Mouse (Mus musculus) MEL (cell line): ENCODE measurements around the gene Ada. TPM values are rescaled to one million over a fixed set of nuclear protein-coding genes. Genes with fewer than 3 reads are reported as not detected.

Experiments
- DNase-seq: peaks from one replicate; pipeline ENCODE4 v3.0.0; 2011; ENCODE audit warnings: low read depth, low spot score
- H3K27ac ChIP-seq: 2 replicates; pipeline ENCODE4 v1.5.1; 2012; ENCODE audit warnings: low read depth, mild to moderate bottlenecking, control low read depth, low read length, moderate library complexity; ENCODE audit not compliant: control insufficient read depth
- H3K27me3 ChIP-seq, 2 experiments: fragments of 150-350 bp in 1 of 2; sonication (generic) in 1 of 2; 2 replicates each; pipeline ENCODE4 v1.6.1; 2012; ENCODE audit warnings: low read length in 2 of 2, mild to moderate bottlenecking in 2 of 2, improper control_type of control experiment in 1 of 2, moderate library complexity in 1 of 2; ENCODE audit not compliant: insufficient read depth in 2 of 2, control insufficient read depth in 1 of 2
- H3K36me3 ChIP-seq, 2 experiments: 2 replicates each; pipeline ENCODE4 v1.6.1; 2012 to 2014; ENCODE audit warnings: low read length in 2 of 2, improper control_type of control experiment in 1 of 2, inconsistent platforms in 1 of 2, mild to moderate bottlenecking in 1 of 2; ENCODE audit not compliant: insufficient read depth in 2 of 2, control insufficient read depth in 1 of 2
- H3K4me1 ChIP-seq, 2 experiments: fragments of 150-350 bp in 1 of 2; sonication (generic) in 1 of 2; 2 replicates each; pipeline ENCODE4 v1.6.1; 2012; ENCODE audit warnings: low read length in 2 of 2, improper control_type of control experiment in 1 of 2, mild to moderate bottlenecking in 1 of 2; ENCODE audit not compliant: insufficient read depth in 2 of 2, control insufficient read depth in 1 of 2
- H3K4me3 ChIP-seq, 2 experiments: fragments of 150-350 bp in 1 of 2; sonication (generic) in 1 of 2; 2 replicates each; pipeline ENCODE4 v1.5.1; 2012; ENCODE audit warnings: low read depth in 2 of 2, low read length in 2 of 2, mild to moderate bottlenecking in 2 of 2, moderate library complexity in 2 of 2, control low read depth in 1 of 2, improper control_type of control experiment in 1 of 2; ENCODE audit not compliant: control insufficient read depth in 1 of 2, insufficient read depth in 1 of 2
- H3K79me2 ChIP-seq: 2 replicates; pipeline ENCODE4 v1.6.1; 2012; ENCODE audit warnings: mild to moderate bottlenecking, low read length, moderate library complexity; ENCODE audit not compliant: control insufficient read depth, poor library complexity, insufficient read depth
- H3K9ac ChIP-seq: 2 replicates; pipeline ENCODE4 v1.6.1; 2012; ENCODE audit warnings: low read depth, mild to moderate bottlenecking, control low read depth, low read length, moderate library complexity; ENCODE audit not compliant: control insufficient read depth, poor library complexity, severe bottlenecking
- H3K9me3 ChIP-seq: fragments of 150-350 bp; sonication (generic); replicated peaks from 2 replicates; pipeline ENCODE4 v1.6.1; 2012; ENCODE audit warnings: mild to moderate bottlenecking, low read length, improper control_type of control experiment, moderate library complexity; ENCODE audit not compliant: insufficient read depth
- CHD1 ChIP-seq: IDR thresholded peaks from 2 replicates; pipeline ENCODE4 v1.6.1; 2012; ENCODE audit warnings: low read depth, mild to moderate bottlenecking, inconsistent platforms, low read length, improper control_type of control experiment
- E2F4 ChIP-seq: IDR thresholded peaks from 2 replicates; pipeline ENCODE4 v1.6.1; 2011; ENCODE audit warnings: low read depth, low read length, improper control_type of control experiment, borderline replicate concordance
- EP300 ChIP-seq, 2 experiments: IDR thresholded peaks; 2 replicates each; pipeline ENCODE4 v1.6.1; 2011; ENCODE audit warnings: improper control_type of control experiment in 2 of 2, low read length in 2 of 2, low read depth in 1 of 2, mild to moderate bottlenecking in 1 of 2
- GABPA ChIP-seq: IDR thresholded peaks from 2 replicates; pipeline ENCODE4 v1.6.1; 2012; ENCODE audit warnings: low read depth, mild to moderate bottlenecking, inconsistent platforms, low read length, improper control_type of control experiment, moderate library complexity
- HCFC1 ChIP-seq: IDR thresholded peaks from 2 replicates; pipeline ENCODE4 v1.6.1; 2012; ENCODE audit warnings: low read depth, mild to moderate bottlenecking, inconsistent platforms, low read length, improper control_type of control experiment, moderate library complexity
- MAX ChIP-seq: IDR thresholded peaks from 2 replicates; pipeline ENCODE4 v1.6.1; 2011; ENCODE audit warnings: low read length, improper control_type of control experiment
- MXI1 ChIP-seq: IDR thresholded peaks from 2 replicates; pipeline ENCODE4 v1.6.1; 2011; ENCODE audit warnings: mild to moderate bottlenecking, low read depth, low read length, improper control_type of control experiment
- MYB ChIP-seq: IDR thresholded peaks from 2 replicates; pipeline ENCODE4 v1.6.1; 2011; ENCODE audit warnings: mild to moderate bottlenecking, low read depth, low read length, improper control_type of control experiment
- MYC ChIP-seq: IDR thresholded peaks from 2 replicates; pipeline ENCODE4 v1.6.1; 2011; ENCODE audit warnings: low read depth, mild to moderate bottlenecking, low read length, improper control_type of control experiment, moderate library complexity
- POLR2AphosphoS2 ChIP-seq: IDR thresholded peaks from 2 replicates; pipeline ENCODE4 v1.6.1; 2011; ENCODE audit warnings: low read length, improper control_type of control experiment
- SMC3 ChIP-seq: IDR thresholded peaks from 2 replicates; pipeline ENCODE4 v1.6.1; 2011; ENCODE audit warnings: low read depth, low read length, improper control_type of control experiment
- TAL1 ChIP-seq: IDR thresholded peaks from 2 replicates; pipeline ENCODE4 v1.6.1; 2012; ENCODE audit warnings: mild to moderate bottlenecking, inconsistent platforms, low read length, moderate library complexity, mixed read lengths
- TCF12 ChIP-seq: IDR thresholded peaks from 2 replicates; pipeline ENCODE4 v1.6.1; 2014; ENCODE audit warnings: low read depth, mild to moderate bottlenecking, inconsistent platforms, low read length, improper control_type of control experiment, moderate library complexity
- USF1 ChIP-seq: IDR thresholded peaks from 2 replicates; pipeline ENCODE4 v1.6.1; 2014; ENCODE audit warnings: low read depth, mild to moderate bottlenecking, inconsistent platforms, low read length, improper control_type of control experiment, moderate library complexity
- USF2 ChIP-seq, 2 experiments: IDR thresholded peaks; 2 replicates each; pipeline ENCODE4 v1.6.1; 2011 to 2012; ENCODE audit warnings: improper control_type of control experiment in 2 of 2, low read length in 2 of 2, borderline replicate concordance in 1 of 2, inconsistent platforms in 1 of 2, low read depth in 1 of 2, mild to moderate bottlenecking in 1 of 2; ENCODE audit not compliant: insufficient read depth in 1 of 2
- ZC3H11A ChIP-seq: IDR thresholded peaks from 2 replicates; pipeline ENCODE4 v1.6.1; 2012; ENCODE audit warnings: low read depth, mild to moderate bottlenecking, inconsistent platforms, low read length, improper control_type of control experiment
- ZKSCAN1 ChIP-seq: IDR thresholded peaks from 2 replicates; pipeline ENCODE4 v1.6.1; 2012; ENCODE audit warnings: low read depth, mild to moderate bottlenecking, inconsistent platforms, low read length, improper control_type of control experiment, moderate library complexity
- ZMIZ1 ChIP-seq: IDR thresholded peaks from 2 replicates; pipeline ENCODE4 v1.6.1; 2012; ENCODE audit warnings: low read depth, mild to moderate bottlenecking, inconsistent platforms, low read length, improper control_type of control experiment, moderate library complexity
- ZNF384 ChIP-seq: IDR thresholded peaks from 2 replicates; pipeline ENCODE4 v1.6.1; 2012; ENCODE audit warnings: low read depth, mild to moderate bottlenecking, inconsistent platforms, low read length, improper control_type of control experiment
- polyA plus RNA-seq, 2 experiments: library from polyadenylated mRNA; stranded (reverse) in 1 of 2; unstranded in 1 of 2; fragments of >175 nt in 1 of 2; fragments of >200 nt in 1 of 2; gene quantifications; 2 replicates each; pipeline versions ENCODE4 v1.2.1 to v1.2.4; 2012; ENCODE audit warnings: low replicate concordance in 2 of 2, low read depth in 1 of 2; ENCODE audit not compliant: insufficient read length in 2 of 2, insufficient read depth in 1 of 2, missing spikeins in 1 of 2
- total RNA-seq: library from RNA; depleted of rRNA; stranded (reverse); fragments of 300-350 nt; gene quantifications from 2 replicates; pipeline ENCODE4 v1.2.3, GENCODE M21; 2012

The Ada gene
- total and polyA plus RNA-seq, 3 experiments, result 35.1 to 36.5 TPM; not detected in 1

GRCm38 (mm10) chr2:163758146-163758545 lies 8.1 kb upstream of the Ada start (continued):
- TF ChIP-seq EP300 (IDR thresholded peaks at IDR 0.05; ENCODE audit: low read depth in 1 of 2, low read length in 2 of 2), result no peak
- TF ChIP-seq, all 39 proteins: peak for 0

- DNase-seq, result no peak
- peaks cover 5 to 12% of the 10 kb centered on the region in 2 experiments for H3K27me3 ChIP-seq
- H3K27ac ChIP-seq, result no peak overlapping the region
- H3K79me2 ChIP-seq, result no peaks in the 10 kb centered on the region
- H3K4me1 ChIP-seq, result no peaks in the 10 kb centered on the region
- H3K9ac ChIP-seq, result no peak overlapping the region
- H3K36me3 ChIP-seq, result no peaks in the 10 kb centered on the region
- no peaks in the 10 kb centered on the region for H3K9me3 ChIP-seq
- no peak overlapping the region for H3K4me3 ChIP-seq
- no peak for TF ChIP-seq MYC
- TF ChIP-seq E2F4, result no peak
- TF ChIP-seq ZC3H11A, result no peak
- no peak for TF ChIP-seq TCF12
- TF ChIP-seq, all 39 proteins: peak for 0
These were observed 6.7 kb upstream of the Ada start for GRCm38 (mm10) chr2:163756723-163757122.

- H3K9ac ChIP-seq, result no peak overlapping the region
- H3K9me3 ChIP-seq, result no peaks in the 10 kb centered on the region
- no peak overlapping the region for H3K4me3 ChIP-seq
- no peak for DNase-seq
- peaks cover 0 to 1% of the 10 kb centered on the region in 2 experiments; a peak in 2 of 4 replicates for H3K36me3 ChIP-seq
- H3K27me3 ChIP-seq, result peaks cover 4 to 9% of the 10 kb centered on the region in 2 experiments
- peaks cover 3% of the 10 kb centered on the region; the same call in 1 of the 2 replicates for H3K79me2 ChIP-seq
- H3K27ac ChIP-seq, result no peak overlapping the region
- TF ChIP-seq GABPA (no peak), HCFC1 (no peak), MYC (no peak), SMC3 (no peak), ZKSCAN1 (no peak), USF2 (IDR thresholded peaks at IDR 0.05; ENCODE audit: borderline replicate concordance in 1 of 2, insufficient read depth in 1 of 2, low read depth in 1 of 2, low read length in 2 of 2) (no peak), MYB (no peak), USF1 (no peak), MXI1 (no peak), ZC3H11A (no peak), MAX (no peak), CHD1 (no peak), ZNF384 (no peak), ZMIZ1 (no peak), TAL1 (no peak), POLR2AphosphoS2 (no peak)
- H3K4me1 ChIP-seq, result peaks cover 0 to 7% of the 10 kb centered on the region in 2 experiments; a peak in 2 of 4 replicates
These were observed 4.2 kb upstream of the Ada start for GRCm38 (mm10) chr2:163754228-163754627.
